Mouse (Mus musculus) small intestine, adult 2 months (tissue): Measurements from ENCODE around the gene Adipoq. TPM values are rescaled to one million over a fixed set of nuclear protein-coding genes. Genes with fewer than 3 reads are reported as not detected.
A peak's percentile ranks its signal among the peaks of the same experiment; 100 is the strongest.

Experiments used
- H3K27ac ChIP-seq: fragments of 200-500 bp; 2 replicates; pipeline ENCODE4 v1.5.1; 2012; ENCODE audit warnings: low read depth, low read length, control low read depth, inconsistent platforms; ENCODE audit not compliant: insufficient read depth
- H3K27me3 ChIP-seq: fragments of 200-500 bp; 2 replicates; pipeline ENCODE4 v1.6.1; 2012; ENCODE audit warnings: mild to moderate bottlenecking, moderate library complexity, low read length, inconsistent platforms; ENCODE audit not compliant: control insufficient read depth, insufficient read depth
- H3K36me3 ChIP-seq: fragments of 200-500 bp; 2 replicates; pipeline ENCODE4 v1.6.1; 2012; ENCODE audit warnings: mild to moderate bottlenecking, low read length, control low read depth, inconsistent platforms; ENCODE audit not compliant: control insufficient read depth, insufficient read depth
- H3K4me1 ChIP-seq: fragments of 200-500 bp; 2 replicates; pipeline ENCODE4 v1.6.1; 2012; ENCODE audit warnings: low read length, inconsistent platforms, mixed read lengths; ENCODE audit not compliant: control insufficient read depth, insufficient read depth, insufficient read length
- H3K4me3 ChIP-seq: fragments of 200-500 bp; 2 replicates; pipeline ENCODE4 v1.5.1; 2012; ENCODE audit warnings: low read depth, mild to moderate bottlenecking, control low read depth, inconsistent platforms, low read length, moderate library complexity
- CTCF ChIP-seq: fragments of 200-500 bp; IDR thresholded peaks from 2 replicates; pipeline ENCODE4 v1.5.1; 2012; ENCODE audit warnings: low read depth, mild to moderate bottlenecking, control low read depth, inconsistent platforms, low read length, moderate library complexity, mixed read lengths; ENCODE audit not compliant: insufficient replicate concordance, insufficient read length; ENCODE audit errors: extremely low read depth
- POLR2A ChIP-seq: fragments of 200-500 bp; IDR thresholded peaks from 2 replicates; pipeline ENCODE4 v1.6.1; 2012; ENCODE audit warnings: low read depth, mild to moderate bottlenecking, control low read depth, inconsistent platforms, low read length, moderate library complexity
- WGBS: fragments of 180-500 bp; shearing (Covaris S2); methylation state at CpG from one replicate; pipeline ENCODE4 v1.1.7; 2018; 5-methylcytosine and 5-hydroxymethylcytosine counted together
- polyA plus RNA-seq: library from polyadenylated mRNA; depleted of rRNA; stranded (reverse); fragments of >200 nt; gene quantifications from 2 replicates; pipeline ENCODE4 v1.2.3, GENCODE M21; 2012

Adipoq gene
- polyA plus RNA-seq, 1 experiment = 1.0 TPM

GRCm38 (mm10) chr16:23164443-23164842 lies 18.1 kb downstream of the Adipoq start:
- H3K36me3 ChIP-seq = no peaks in the 10 kb centered on the region
- H3K4me1 ChIP-seq = no peaks in the 10 kb centered on the region
- 69% methylated on average over 6 of the region's 6 CpGs for WGBS
- no peaks in the 10 kb centered on the region; the same call in 1 of the 2 replicates for H3K27me3 ChIP-seq
- 0 out of 2 replicates have a peak overlapping the region, but pooled peaks have one; percentile 24 for H3K27ac ChIP-seq
- no peak overlapping the region for H3K4me3 ChIP-seq
- TF ChIP-seq POLR2A = no peak
- no peak for TF ChIP-seq CTCF

GRCm38 (mm10) chr16:23165441-23165840 lies 19.1 kb downstream of the Adipoq start:
- WGBS = 62% methylated on average over 9 of the region's 9 CpGs
- peak; percentile 12; the same call in 1 of the 2 replicates for TF ChIP-seq CTCF
- no peak for TF ChIP-seq POLR2A
- H3K4me3 ChIP-seq = no peak overlapping the region
- H3K4me1 ChIP-seq = no peaks in the 10 kb centered on the region
- H3K27ac ChIP-seq = no peak overlapping the region
- no peaks in the 10 kb centered on the region; the same call in 1 of the 2 replicates for H3K27me3 ChIP-seq
- H3K36me3 ChIP-seq = no peaks in the 10 kb centered on the region

GRCm38 (mm10) chr16:23166646-23167045 lies 20.3 kb downstream of the Adipoq start:
- H3K4me3 ChIP-seq = no peak overlapping the region
- no peak overlapping the region for H3K27ac ChIP-seq
- no peaks in the 10 kb centered on the region for H3K4me1 ChIP-seq
- H3K36me3 ChIP-seq = no peaks in the 10 kb centered on the region
- WGBS = 87% methylated on average over 1 of the region's 1 CpGs
- no peaks in the 10 kb centered on the region; the same call in 1 of the 2 replicates for H3K27me3 ChIP-seq
- TF ChIP-seq CTCF (no peak), POLR2A (no peak)

GRCm38 (mm10) chr16:23167079-23167478 lies 20.7 kb downstream of the Adipoq start:
- Histone ChIP-seq H3K4me1 (no peaks in the 10 kb centered on the region), H3K27me3 (no peaks in the 10 kb centered on the region; the same call in 1 of the 2 replicates), H3K36me3 (no peaks in the 10 kb centered on the region), H3K27ac (no peak overlapping the region), H3K4me3 (no peak overlapping the region)
- TF ChIP-seq CTCF = no peak
- WGBS = 46% methylated on average over 5 of the region's 5 CpGs

DNA sequence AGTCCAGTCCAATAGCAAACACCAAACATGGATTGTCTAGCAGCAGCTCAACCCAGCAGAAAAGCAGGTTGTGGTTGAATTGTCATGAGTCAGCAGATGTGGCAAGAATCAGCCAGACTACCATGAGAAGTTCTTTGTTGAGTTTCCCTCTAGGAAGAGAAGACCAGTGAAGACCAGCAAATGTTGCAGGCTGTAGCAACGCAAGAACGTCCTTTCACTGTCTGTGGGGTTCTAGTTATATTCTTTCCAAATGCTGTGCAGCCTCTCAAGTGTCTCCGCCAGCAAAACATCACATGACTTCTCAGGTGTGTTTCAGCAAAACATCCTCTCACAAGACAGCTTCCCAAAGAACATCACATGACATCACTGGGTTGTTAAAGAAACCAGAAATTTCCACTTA lies 24.5 kb downstream of the Adipoq start:
- Histone ChIP-seq H3K27ac (no peak overlapping the region), H3K27me3 (no peaks in the 10 kb centered on the region), H3K4me3 (no peak overlapping the region), H3K4me1 (no peaks in the 10 kb centered on the region), H3K36me3 (no peaks in the 10 kb centered on the region)
- TF ChIP-seq CTCF (no peak), POLR2A (no peak)
- WGBS = 79% methylated on average over 3 of the region's 3 CpGs

DNA sequence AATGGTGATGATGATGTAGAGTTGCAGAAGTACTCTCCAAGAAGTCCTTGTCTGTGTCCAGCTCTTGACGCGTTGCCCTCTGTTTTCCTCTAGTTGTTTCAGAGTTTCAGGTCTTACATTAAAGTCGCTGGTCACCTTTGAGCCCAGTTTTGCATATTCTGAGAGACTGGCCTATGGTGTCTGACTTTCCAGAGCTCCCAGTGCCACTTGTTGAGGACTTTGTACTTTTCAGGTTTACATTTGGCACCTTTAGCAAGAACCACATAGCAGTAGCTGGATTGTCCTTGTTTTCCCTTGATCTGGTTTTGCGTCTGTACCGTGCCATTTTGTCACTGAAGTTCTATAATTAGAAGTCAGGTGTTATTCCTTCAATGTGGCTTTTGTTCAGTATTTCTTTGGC lies 27.6 kb downstream of the Adipoq start:
- no peak for TF ChIP-seq CTCF
- no peak for TF ChIP-seq POLR2A
- H3K27me3 ChIP-seq = no peaks in the 10 kb centered on the region
- H3K4me3 ChIP-seq = no peak overlapping the region
- 55% methylated on average over 5 of the region's 5 CpGs for WGBS
- H3K4me1 ChIP-seq = no peaks in the 10 kb centered on the region
- no peaks in the 10 kb centered on the region for H3K36me3 ChIP-seq
- H3K27ac ChIP-seq = no peak overlapping the region

DNA sequence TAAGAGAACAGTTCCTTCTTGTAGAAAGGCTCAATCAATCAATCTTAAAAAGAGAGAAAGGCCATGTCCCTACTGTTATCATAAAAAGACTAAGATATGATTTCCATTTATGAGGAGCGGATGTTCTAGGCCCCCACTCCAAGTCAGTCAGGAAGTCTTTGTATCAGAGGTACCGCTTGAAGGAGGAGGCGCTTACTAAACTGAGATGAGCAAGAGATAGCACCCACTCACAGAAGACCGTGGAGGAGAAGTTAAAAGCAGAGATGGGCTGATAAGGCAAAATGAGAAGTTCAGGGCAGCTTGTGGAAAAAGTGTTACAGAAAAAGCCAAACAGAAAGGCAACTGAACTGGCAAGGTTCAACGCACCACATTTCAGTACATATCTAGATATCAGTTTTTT lies 28.5 kb downstream of the Adipoq start:
- no peak overlapping the region for H3K27ac ChIP-seq
- no peaks in the 10 kb centered on the region for H3K27me3 ChIP-seq
- H3K4me3 ChIP-seq = no peak overlapping the region
- H3K4me1 ChIP-seq = no peaks in the 10 kb centered on the region
- H3K36me3 ChIP-seq = no peaks in the 10 kb centered on the region
- 82% methylated on average over 5 of the region's 5 CpGs for WGBS
- TF ChIP-seq CTCF (no peak), POLR2A (no peak)
